Mouse (Mus musculus): ENCODE results near the gene Olfr1419. TPM values are rescaled to one million over a fixed set of nuclear protein-coding genes. Genes with fewer than 3 reads are reported as not detected.

Olfr1419 gene
- polyA plus RNA-seq (2012; rRNA removed) = not detected in 2 replicates

GRCm38 (mm10) chr19:11875006-11875405 lies at the start of gene Olfr1419:
Gene Olfr1419 (minus strand): TSS chr19:11875106.

GRCm38 (mm10) chr19:11912037-11912532 lies 37.2 kb upstream of the Olfr1419 start, which contains the start of gene Patl1:
Gene Patl1 (plus strand): TSS chr19:11912399.

GRCm38 (mm10) chr19:11886265-11886664 lies 11.4 kb upstream of the Olfr1419 start, which contains the start of gene Olfr1420:
Gene Olfr1420 (plus strand): TSS chr19:11886565.

GRCm38 (mm10) chr19:11860966-11861365 lies 13.9 kb downstream of the Olfr1419 start, which contains the start of gene Olfr1418:
Gene Olfr1418 (minus strand): TSS chr19:11861066.

GRCm38 (mm10) chr19:11839119-11839518 lies 35.8 kb downstream of the Olfr1419 start, which contains the start of gene Olfr1417:
Gene Olfr1417 (minus strand): TSS chr19:11839219.

GRCm38 (mm10) chr19:11819143-11819700 lies 55.7 kb downstream of the Olfr1419 start, which contains the start of gene Stx3:
Gene Stx3 (minus strand): TSS chr19:11819403.

Other genes starting within 250 kb of the Olfr1419 start
- not detected in 2 replicates for gene Ms4a3, start 234.3 kb downstream of the Olfr1419 start, polyA plus RNA-seq (2012; rRNA removed)
- gene Oosp2, start 214.5 kb downstream of the Olfr1419 start, polyA plus RNA-seq (2012; rRNA removed) = not detected in 2 replicates
- not detected in 2 replicates for gene Oosp1, start 184.0 kb downstream of the Olfr1419 start, polyA plus RNA-seq (2012; rRNA removed)
- gene Oosp3, start 178.1 kb downstream of the Olfr1419 start, polyA plus RNA-seq (2012; rRNA removed) = not detected in 2 replicates
- gene Gif, start 127.6 kb downstream of the Olfr1419 start, polyA plus RNA-seq (2012; rRNA removed) = 631 and 840 TPM in 2 replicates
- gene Mrpl16, start 104.7 kb downstream of the Olfr1419 start, polyA plus RNA-seq (2012; rRNA removed) = 3.0 and 4.0 TPM in 2 replicates
- 7.2 and 10.5 TPM in 2 replicates for gene Stx3, start 55.7 kb downstream of the Olfr1419 start, polyA plus RNA-seq (2012; rRNA removed)
- not detected in 2 replicates for gene Olfr1417, start 35.9 kb downstream of the Olfr1419 start, polyA plus RNA-seq (2012; rRNA removed)
- not detected in 2 replicates for gene Olfr1418, start 14.0 kb downstream of the Olfr1419 start, polyA plus RNA-seq (2012; rRNA removed)
- not detected in 2 replicates for gene Olfr1420, start 11.5 kb upstream of the Olfr1419 start, polyA plus RNA-seq (2012; rRNA removed)
- 3.5 and 5.7 TPM in 2 replicates for gene Patl1, start 37.3 kb upstream of the Olfr1419 start, polyA plus RNA-seq (2012; rRNA removed)
- gene Osbp, start 90.8 kb upstream of the Olfr1419 start, polyA plus RNA-seq (2012; rRNA removed) = 3.5 and 5.6 TPM in 2 replicates
- not detected in 2 replicates for gene Olfr1423, start 166.2 kb upstream of the Olfr1419 start, polyA plus RNA-seq (2012; rRNA removed)
- not detected in 2 replicates for gene Olfr1424, start 187.6 kb upstream of the Olfr1419 start, polyA plus RNA-seq (2012; rRNA removed)
- not detected in 2 replicates for gene Olfr1425, start 202.6 kb upstream of the Olfr1419 start, polyA plus RNA-seq (2012; rRNA removed)
- gene Olfr1426, start 216.9 kb upstream of the Olfr1419 start, polyA plus RNA-seq (2012; rRNA removed) = not detected in 2 replicates
- not detected in 2 replicates for gene Olfr1427, start 228.2 kb upstream of the Olfr1419 start, polyA plus RNA-seq (2012; rRNA removed)
- not detected in 2 replicates for gene Olfr1428, start 240.8 kb upstream of the Olfr1419 start, polyA plus RNA-seq (2012; rRNA removed)
- gene Olfr76, start 248.1 kb upstream of the Olfr1419 start, polyA plus RNA-seq (2012; rRNA removed) = not detected in 2 replicates

Data from stomach, adult 2 months (tissue).